Mouse (Mus musculus): ENCODE measurements at regions not wholly inside any gene's neighbourhood (a gene's known extent, or its start where the extent isn't known, plus 50 kb on each side); places are given as distances from the start of the nearest gene placed in this dataset.

GRCm38 (mm10) chr13:47869670-47870532 is 391.1 kb upstream of the Id4 start:
- peak; percentile 25 to 30 for DNase-seq

GRCm38 (mm10) chr13:47872645-47873044 is 388.4 kb upstream of the Id4 start:
- DNase-seq: no peak

GRCm38 (mm10) chr13:47892569-47892968 is 368.5 kb upstream of the Id4 start:
- DNase-seq: no peak

GRCm38 (mm10) chr13:47894331-47894730 is 366.7 kb upstream of the Id4 start:
- DNase-seq: no peak

GRCm38 (mm10) chr13:47895256-47895655 is 365.8 kb upstream of the Id4 start:
- no peak for DNase-seq

- DNase-seq: no peak
Observed at GRCm38 (mm10) chr13:47896646-47897045, 364.4 kb upstream of the Id4 start.

- DNase-seq: no peak
Observed at GRCm38 (mm10) chr13:47909851-47910530, 351.0 kb upstream of the Id4 start.

GRCm38 (mm10) chr13:47910531-47910910 is 350.5 kb upstream of the Id4 start:
- no peak for DNase-seq

- DNase-seq: peak; percentile 56 to 83
Observed at GRCm38 (mm10) chr13:47916456-47916855, 344.6 kb upstream of the Id4 start.

GRCm38 (mm10) chr13:47917370-47917769 is 343.7 kb upstream of the Id4 start:
- no peak for DNase-seq

- DNase-seq: no peak
Observed at GRCm38 (mm10) chr13:47921044-47921443, 340.0 kb upstream of the Id4 start.

GRCm38 (mm10) chr13:47940696-47941095 is 320.3 kb upstream of the Id4 start:
- no peak for DNase-seq

GRCm38 (mm10) chr13:47942368-47942787 is 318.6 kb upstream of the Id4 start:
- DNase-seq: peak; percentile 12 to 15

- DNase-seq: no peak
Observed at GRCm38 (mm10) chr13:47943645-47944044, 317.4 kb upstream of the Id4 start.

GRCm38 (mm10) chr13:47948098-47948865 is 312.7 kb upstream of the Id4 start:
- DNase-seq: peak; percentile 37 to 60

- DNase-seq: no peak
Observed at GRCm38 (mm10) chr13:47950456-47950855, 310.6 kb upstream of the Id4 start.

- no peak for DNase-seq
Observed at GRCm38 (mm10) chr13:47951043-47951442, 310.0 kb upstream of the Id4 start.

- no peak for DNase-seq
Observed at GRCm38 (mm10) chr13:47952946-47953345, 308.1 kb upstream of the Id4 start.

GRCm38 (mm10) chr13:47953776-47954175 is 307.3 kb upstream of the Id4 start:
- no peak for DNase-seq

- DNase-seq: no peak
Observed at GRCm38 (mm10) chr13:47955504-47955903, 305.5 kb upstream of the Id4 start.

- no peak for DNase-seq
Observed at GRCm38 (mm10) chr13:47957662-47958061, 303.4 kb upstream of the Id4 start.

- no peak for DNase-seq
Observed at GRCm38 (mm10) chr13:47974216-47974615, 286.8 kb upstream of the Id4 start.
